Mouse (Mus musculus) spleen, adult 2 months (tissue): ENCODE measurements around the gene Ap2a2. TPM values are rescaled to one million over a fixed set of nuclear protein-coding genes. Genes with fewer than 3 reads are reported as not detected.
A peak's percentile ranks its signal among the peaks of the same experiment; 100 is the strongest.

Experiments
- DNase-seq, 2 experiments: peaks; one replicate each; pipeline versions ENCODE4 v3.0.0 to v3.0.0-alpha.2; 2012 to 2021; ENCODE audit warnings: low spot score in 2 of 2, low read depth in 1 of 2
- H3K27ac ChIP-seq: fragments of 200-500 bp; 2 replicates; pipeline ENCODE4 v1.5.1; 2012; ENCODE audit warnings: low read length, inconsistent platforms; ENCODE audit not compliant: insufficient read depth
- H3K27me3 ChIP-seq: fragments of 200-500 bp; 2 replicates; pipeline ENCODE4 v1.6.1; 2012; ENCODE audit warnings: mild to moderate bottlenecking, moderate library complexity, low read length, inconsistent platforms; ENCODE audit not compliant: control insufficient read depth, insufficient read depth
- H3K36me3 ChIP-seq: fragments of 200-500 bp; 2 replicates; pipeline ENCODE4 v1.6.1; 2012; ENCODE audit warnings: mild to moderate bottlenecking, low read length, inconsistent platforms; ENCODE audit not compliant: control insufficient read depth, insufficient read depth
- H3K4me1 ChIP-seq: fragments of 200-500 bp; 2 replicates; pipeline ENCODE4 v1.6.1; 2011; ENCODE audit warnings: inconsistent platforms; ENCODE audit not compliant: control insufficient read depth, insufficient read depth, insufficient read length
- H3K4me3 ChIP-seq: fragments of 200-500 bp; 2 replicates; pipeline ENCODE4 v1.5.1; 2011; ENCODE audit warnings: mild to moderate bottlenecking, inconsistent platforms; ENCODE audit not compliant: insufficient read depth, insufficient read length; ENCODE audit errors: extremely low read depth
- CTCF ChIP-seq: fragments of 200-500 bp; IDR thresholded peaks from 2 replicates; pipeline ENCODE4 v1.5.1; 2011; ENCODE audit warnings: mild to moderate bottlenecking, inconsistent platforms; ENCODE audit not compliant: insufficient read depth, insufficient read length, insufficient replicate concordance; ENCODE audit errors: extremely low read depth
- POLR2A ChIP-seq: fragments of 200-500 bp; IDR thresholded peaks from 2 replicates; pipeline ENCODE4 v1.6.1; 2011; ENCODE audit warnings: low read depth, low read length, inconsistent platforms
- WGBS: fragments of 180-500 bp; shearing (Covaris S2); methylation state at CpG from one replicate; pipeline ENCODE4 v1.1.7; 2018; 5-methylcytosine and 5-hydroxymethylcytosine counted together
- polyA plus RNA-seq: library from polyadenylated mRNA; depleted of rRNA; stranded (reverse); fragments of >200 nt; gene quantifications from 2 replicates; pipeline ENCODE4 v1.2.3, GENCODE M21; 2012

Gene Ap2a2
- polyA plus RNA-seq, 1 experiment: 26.3 TPM

- peaks cover 2% of the 10 kb centered on the region; the same call in 1 of the 2 replicates for H3K4me1 ChIP-seq
These were observed 7.9 kb downstream of the Ap2a2 start for GRCm38 (mm10) chr7:141569916-141570315.

GRCm38 (mm10) chr7:141570625-141571295 lies 8.8 kb downstream of the Ap2a2 start:
- no peak overlapping the region for H3K4me3 ChIP-seq
- H3K36me3 ChIP-seq: no peaks in the 10 kb centered on the region
- no peak overlapping the region for H3K27ac ChIP-seq
- TF ChIP-seq CTCF: no peak
- TF ChIP-seq POLR2A: no peak
- no peak for DNase-seq
- H3K27me3 ChIP-seq: no peaks in the 10 kb centered on the region
- H3K4me1 ChIP-seq: peaks cover 5% of the 10 kb centered on the region
- 87% methylated on average over 4 of the region's 4 CpGs for WGBS

More at GRCm38 (mm10) chr7:141569916-141570315, 7.9 kb downstream of the Ap2a2 start:
- no peak overlapping the region for H3K4me3 ChIP-seq
- DNase-seq: no peak
- no peak overlapping the region for H3K27ac ChIP-seq
- TF ChIP-seq CTCF (no peak), POLR2A (no peak)
- H3K27me3 ChIP-seq: no peaks in the 10 kb centered on the region
- no peaks in the 10 kb centered on the region for H3K36me3 ChIP-seq
- 95% methylated on average over 3 of the region's 3 CpGs for WGBS

- TF ChIP-seq POLR2A (no peak), CTCF (no peak)
- 5% methylated on average over 3 of the region's 3 CpGs for WGBS
- no peaks in the 10 kb centered on the region for H3K36me3 ChIP-seq
- no peak overlapping the region for H3K27ac ChIP-seq
- DNase-seq: no peak
- no peaks in the 10 kb centered on the region for H3K27me3 ChIP-seq
- H3K4me1 ChIP-seq: peaks cover 28% of the 10 kb centered on the region
- H3K4me3 ChIP-seq: no peak overlapping the region
These were observed 12.1 kb downstream of the Ap2a2 start for GRCm38 (mm10) chr7:141574041-141574440.

GRCm38 (mm10) chr7:141575481-141575880 lies 13.5 kb downstream of the Ap2a2 start:
- Histone ChIP-seq H3K36me3 (no peaks in the 10 kb centered on the region), H3K4me1 (peaks cover 28% of the 10 kb centered on the region), H3K27me3 (no peaks in the 10 kb centered on the region), H3K27ac (no peak overlapping the region), H3K4me3 (no peak overlapping the region)
- DNase-seq: no peak
- WGBS: 44% methylated on average over 3 of the region's 3 CpGs
- no peak for TF ChIP-seq CTCF
- TF ChIP-seq POLR2A: no peak

GRCm38 (mm10) chr7:141577801-141578200 lies 15.8 kb downstream of the Ap2a2 start:
- 69% methylated on average over 3 of the region's 3 CpGs for WGBS
- no peak for TF ChIP-seq CTCF
- no peak for TF ChIP-seq POLR2A
- Histone ChIP-seq H3K36me3 (no peaks in the 10 kb centered on the region), H3K27ac (0 out of 2 replicates have a peak overlapping the region, but pooled peaks have one; percentile 15), H3K4me1 (peaks cover 28% of the 10 kb centered on the region), H3K27me3 (no peaks in the 10 kb centered on the region), H3K4me3 (no peak overlapping the region)
- DNase-seq: no peak

- H3K4me1 ChIP-seq: peaks cover 28% of the 10 kb centered on the region
- 94% methylated on average over 1 of the region's 1 CpGs for WGBS
These were observed 16.5 kb downstream of the Ap2a2 start for GRCm38 (mm10) chr7:141578511-141578910.

GRCm38 (mm10) chr7:141578943-141579342 lies 17.0 kb downstream of the Ap2a2 start:
- peak overlapping the region; percentile 70 for H3K27ac ChIP-seq
- WGBS: 39% methylated on average over 2 of the region's 2 CpGs
- peak; percentile 19 to 78 for DNase-seq
- H3K4me3 ChIP-seq: peak overlapping the region; percentile 4; the same call in 1 of the 2 replicates
- no peaks in the 10 kb centered on the region for H3K27me3 ChIP-seq
- TF ChIP-seq CTCF (no peak), POLR2A (no peak)
- H3K36me3 ChIP-seq: no peaks in the 10 kb centered on the region
- peaks cover 27% of the 10 kb centered on the region for H3K4me1 ChIP-seq

More at GRCm38 (mm10) chr7:141578511-141578910, 16.5 kb downstream of the Ap2a2 start:
- no peak for DNase-seq
- TF ChIP-seq CTCF (no peak), POLR2A (no peak)
- Histone ChIP-seq H3K36me3 (no peaks in the 10 kb centered on the region), H3K27ac (peak overlapping the region; percentile 70), H3K27me3 (no peaks in the 10 kb centered on the region), H3K4me3 (no peak overlapping the region)
